Mouse (Mus musculus) kidney, adult 9 months (tissue): ENCODE data around the gene Glra2.
"Not testable (repeated sequence)": the region's sequence is repeated elsewhere in the genome, so short reads cannot be mapped to it uniquely, and the experiment has no call there.

Source experiments
- DNase-seq: peaks from one replicate; pipeline ENCODE4 v3.0.0; 2022

The Glra2 gene

DNA sequence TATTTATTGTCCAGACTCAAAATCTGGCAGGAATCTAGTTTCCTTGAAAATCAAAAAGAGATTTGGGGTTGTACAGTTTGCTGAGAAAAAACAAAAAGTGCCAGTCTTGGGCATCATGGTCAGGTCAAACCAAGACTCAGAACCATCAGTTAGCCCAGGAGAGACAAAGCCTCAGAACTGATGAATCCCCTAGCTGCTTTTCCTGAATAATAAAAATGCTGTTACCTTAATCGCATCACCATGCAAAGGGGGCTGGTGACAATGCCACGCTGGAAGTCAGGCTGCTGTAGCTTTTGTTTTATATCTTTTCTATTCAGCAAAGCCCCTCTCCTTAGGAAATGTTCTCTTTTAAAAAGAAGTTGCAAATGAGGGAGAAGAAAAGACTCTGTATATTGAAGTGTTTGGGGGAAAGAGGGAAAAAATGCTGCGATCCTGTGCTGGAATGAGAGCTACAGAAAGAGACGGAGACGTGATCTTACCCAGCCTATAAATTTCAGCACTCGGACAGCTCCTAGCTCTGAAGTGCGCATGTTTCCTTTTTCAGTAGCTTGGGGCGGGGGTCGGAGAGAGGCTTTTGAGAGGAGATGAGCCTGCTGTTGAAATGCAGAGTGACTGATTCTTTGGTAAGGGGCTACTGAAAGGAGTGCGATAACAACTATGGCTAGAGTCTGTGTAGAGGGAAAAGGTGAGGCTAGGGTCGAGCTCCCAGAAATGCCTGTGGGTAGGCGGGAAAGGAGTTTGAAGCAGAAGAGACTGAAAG, at the start of gene Glra2:
Glra2 (minus strand) TSS at position 455 of the 760 bp plus-strand sequence.
- DNase-seq = peak; percentile 1

DNA sequence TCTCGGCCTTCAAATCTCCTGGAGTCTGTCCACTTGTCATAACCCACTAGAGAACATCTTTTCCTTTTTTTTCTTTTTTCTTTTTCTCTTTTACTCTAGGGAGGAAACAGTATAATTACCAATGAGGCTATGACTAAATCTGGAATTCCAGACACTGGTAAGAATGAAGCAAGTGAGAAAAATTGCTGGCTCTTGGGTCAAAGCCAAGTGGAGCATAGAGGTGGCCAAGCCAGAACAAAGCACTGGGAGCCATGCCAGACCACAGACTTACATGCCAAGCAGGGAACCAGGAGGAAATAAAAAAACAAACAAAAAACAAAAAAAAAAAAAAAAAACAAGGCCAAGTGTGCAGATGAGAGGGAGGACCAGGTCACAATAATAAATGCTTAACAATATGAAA, 35.6 kb upstream of the Glra2 start:
- peak; percentile 57 for DNase-seq

DNA sequence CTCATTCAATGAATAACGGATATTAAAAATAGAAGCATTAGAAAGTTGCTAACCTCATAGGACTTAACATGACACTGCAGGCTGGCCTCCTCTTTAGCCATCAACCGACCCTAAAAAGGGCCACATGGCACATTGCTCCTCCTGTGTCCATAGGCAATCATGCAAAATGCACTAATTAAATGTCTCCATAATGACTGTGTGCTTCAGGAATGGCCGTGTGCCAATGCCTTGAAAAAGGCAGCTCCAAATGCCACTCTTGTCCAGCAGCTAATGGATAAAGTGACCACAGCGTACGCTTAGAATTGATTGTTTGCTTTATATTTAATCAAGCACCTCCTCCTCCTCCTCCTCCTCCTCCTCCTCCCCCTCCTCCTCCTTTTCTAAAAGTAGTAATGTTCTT, 17.4 kb upstream of the Glra2 start:
- DNase-seq = no peak

DNA sequence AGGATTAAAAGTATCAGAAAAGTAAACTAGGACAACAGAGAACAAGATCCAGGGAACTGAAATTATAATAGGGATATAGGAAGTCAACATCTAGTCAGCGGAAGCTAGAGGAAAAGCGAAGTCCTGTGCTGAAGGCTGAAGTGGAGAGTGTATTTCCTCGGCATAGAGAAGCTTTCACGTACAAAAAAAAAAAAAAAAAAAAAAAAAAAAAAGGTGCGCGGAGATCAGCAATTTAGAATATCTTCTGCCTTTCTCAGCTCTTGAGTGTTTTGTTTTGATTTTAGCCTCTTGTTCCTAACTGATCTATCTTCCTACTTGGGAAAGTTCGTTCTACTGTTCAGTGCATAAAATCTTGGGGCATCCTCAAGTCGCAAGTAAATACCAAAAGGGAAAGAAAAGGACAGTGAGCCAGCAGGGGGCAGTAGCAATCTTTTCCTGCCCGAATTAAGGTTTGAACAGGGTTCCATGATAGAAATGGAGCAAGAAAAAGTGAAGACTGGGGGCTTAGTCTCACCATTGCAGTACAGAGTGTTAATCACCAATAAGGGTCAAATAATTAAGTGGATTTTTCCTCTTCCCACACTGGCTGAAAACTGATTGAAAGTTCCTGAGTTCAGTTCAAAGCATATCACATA, 623 bp upstream of the Glra2 start:
- peak; percentile 1 for DNase-seq

DNA sequence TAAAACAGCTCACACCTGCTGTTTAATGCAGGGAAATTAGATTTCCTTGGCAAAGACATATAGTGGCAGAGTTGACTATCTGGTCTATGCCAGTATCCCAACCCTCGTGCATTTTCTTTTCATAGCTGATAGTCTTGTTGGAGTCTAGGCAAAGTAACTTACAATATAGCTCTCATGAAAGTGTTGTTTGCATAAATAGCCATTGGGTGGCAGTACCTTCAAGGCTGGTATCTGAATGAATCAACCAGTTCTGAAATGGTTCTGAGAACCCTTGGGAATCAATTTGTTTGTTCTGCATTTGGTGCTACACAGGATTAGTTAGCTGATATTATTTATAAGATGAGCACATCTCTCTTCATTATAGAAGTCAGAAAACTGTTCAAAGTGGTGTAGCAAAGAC, 133.6 kb downstream of the Glra2 start:
- no peak for DNase-seq

DNA sequence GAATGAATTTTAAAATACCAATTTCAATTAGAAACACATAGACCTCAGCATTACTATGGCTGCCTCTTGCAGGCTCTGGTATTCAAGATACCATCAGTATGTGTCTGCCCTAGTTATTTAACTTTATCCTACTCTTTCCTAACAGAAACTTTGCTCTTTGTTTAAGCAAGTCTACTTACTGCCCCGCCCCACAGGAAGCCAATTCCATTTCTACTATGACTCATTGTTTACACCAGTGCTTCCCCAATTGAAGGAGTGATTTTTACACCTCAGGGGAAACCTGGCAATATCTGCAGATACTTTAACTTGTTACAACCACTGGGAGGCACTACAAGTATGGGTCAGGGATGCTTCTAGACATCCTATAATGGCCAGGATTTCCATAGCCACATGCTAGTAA, 136.0 kb downstream of the Glra2 start:
- no peak for DNase-seq

DNA sequence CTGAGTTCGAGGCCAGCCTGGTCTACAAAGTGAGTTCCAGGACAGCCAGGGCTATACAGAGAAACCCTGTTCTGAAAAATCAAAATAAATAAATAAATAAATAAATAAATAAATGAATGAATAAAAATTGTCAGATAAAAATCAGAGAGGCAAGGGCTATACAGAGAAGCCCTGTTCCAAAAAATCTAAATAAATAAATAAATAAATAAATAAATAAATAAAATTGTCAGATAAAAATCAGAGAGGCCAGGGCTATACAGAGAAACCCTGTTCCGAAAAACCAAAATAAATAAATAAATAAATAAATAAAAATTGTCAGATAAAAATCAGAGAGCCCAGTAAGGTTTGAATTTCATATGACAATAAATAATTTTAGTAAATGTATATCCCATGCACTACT, 144.2 kb downstream of the Glra2 start:
- not testable (repeated sequence) for DNase-seq

DNA sequence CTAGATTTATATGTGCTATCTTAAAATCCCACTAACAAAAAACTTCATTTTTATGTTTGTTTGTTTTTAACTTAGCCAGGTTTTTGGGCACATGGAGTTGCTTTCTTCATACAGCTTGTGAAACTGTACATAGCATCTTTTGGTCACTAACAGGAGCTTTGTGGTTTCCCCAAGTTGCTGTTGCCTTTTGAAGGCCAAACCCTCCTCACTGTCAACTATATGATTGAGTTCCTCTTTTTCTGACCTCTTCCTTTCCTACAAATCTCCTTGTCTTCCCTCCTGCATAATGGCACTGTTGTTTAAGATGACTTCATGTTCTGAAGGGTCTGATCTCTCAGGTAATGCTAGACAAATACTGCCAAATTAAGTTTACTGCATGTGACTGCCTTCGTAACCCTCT, 170.6 kb downstream of the Glra2 start:
- no peak for DNase-seq

DNA sequence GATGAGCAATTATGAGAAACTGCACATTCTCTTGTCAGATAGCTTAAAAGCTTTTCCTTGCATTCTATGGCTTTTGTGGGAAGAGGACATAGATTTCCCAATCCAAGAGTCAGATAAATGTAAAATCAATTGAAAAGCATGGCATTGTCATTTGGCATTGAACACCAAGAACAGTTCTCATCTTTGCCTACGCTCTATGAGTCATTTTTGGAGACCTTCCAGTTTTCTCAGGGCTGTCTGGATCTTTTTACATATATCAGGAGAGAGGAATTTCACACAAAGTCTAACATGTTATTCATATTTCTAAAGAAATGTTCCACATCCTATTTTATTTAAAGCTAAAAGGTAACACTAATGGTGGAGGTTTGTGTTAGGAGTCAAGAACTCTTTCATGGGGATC, 223.0 kb downstream of the Glra2 start:
- no peak for DNase-seq
